In the genomic region with DNA sequence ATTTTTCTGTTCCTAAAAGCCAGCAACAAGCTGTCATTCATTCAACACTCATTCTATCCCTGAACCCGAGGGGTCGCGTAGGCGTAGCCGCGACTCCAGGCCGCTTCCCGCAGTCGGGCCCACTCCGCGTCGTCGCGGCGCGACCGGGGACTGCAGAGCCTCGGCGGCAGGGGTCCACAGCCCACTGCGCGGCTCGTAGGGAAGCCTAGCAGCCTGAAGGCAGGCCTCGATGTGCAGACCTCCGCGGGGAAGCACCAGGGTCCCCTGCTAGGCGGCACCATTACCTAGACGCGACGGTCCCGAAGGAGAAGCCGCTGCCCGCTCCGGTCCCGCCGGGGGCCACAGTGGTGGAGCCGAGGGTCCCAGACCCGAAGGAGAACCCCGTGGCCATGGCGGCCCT, we compare ENCODE assay signal across 9 mouse cellular contexts. TPM values are rescaled to one million over a fixed set of nuclear protein-coding genes. Genes with fewer than 3 reads are reported as not detected.
DNase-seq lines count a peak whose midpoint lies in the region; ATAC-seq and TF ChIP-seq lines count a peak whose summit lies in the region.
"Had no signal": no experiment of that assay in that cellular context is flagged by ENCODE, and none has a peak within 500 bp of the region (broad histone marks: within the 10 kb centered on the region; RNA-seq: fewer than 3 reads in every experiment).

No protein-coding gene starts in this region.

- peak overlapping the region; percentile 89 for H3K4me2 ChIP-seq in kidney, postnatal 0 days (ENCODE audit: low read length)
- H3K4me2 ChIP-seq in forebrain, embryonic 12.5 days = peak overlapping the region; percentile 74
- H3K4me2 ChIP-seq in liver, embryonic 13.5 days = peak overlapping the region; percentile 69

- peak overlapping the region; percentile 98 for H3K4me3 ChIP-seq in kidney, postnatal 0 days (replicated peaks; ENCODE audit: low read depth, low read length)
- H3K4me3 ChIP-seq in forebrain, embryonic 12.5 days (replicated peaks) = peak overlapping the region; percentile 87
- H3K4me3 ChIP-seq in liver, embryonic 13.5 days (replicated peaks) = peak overlapping the region; percentile 98

- peak overlapping the region; percentile 96 for H3K9ac ChIP-seq in kidney, postnatal 0 days (ENCODE audit: low read depth, low read length)
- H3K9ac ChIP-seq in forebrain, embryonic 12.5 days = peak overlapping the region; percentile 93
- H3K9ac ChIP-seq in liver, embryonic 13.5 days = peak overlapping the region; percentile 98

- no peak for TF ChIP-seq CTCF in kidney, postnatal 0 days (IDR thresholded peaks at IDR 0.05; ENCODE audit: low read depth)

- peak; percentile 50 for DNase-seq in kidney, postnatal 0 days (ENCODE audit: low spot score)
- DNase-seq in kidney, adult 9 months = no peak
- DNase-seq in NIH3T3 (ENCODE audit: low read depth) = peak; percentile 45
- no peak for DNase-seq in liver, embryonic 13.5 days
- no peak for DNase-seq in urinary bladder, postnatal 10 days (ENCODE audit: low spot score)
- DNase-seq in layer of hippocampus, postnatal 25 days (ENCODE audit: extremely low spot score in 1 of 2, low spot score in 1 of 2) = no peak
- no peak for DNase-seq in right cerebral cortex, adult 18-20 months

- under 1% methylated on average over 39 of the region's 39 CpGs for WGBS in kidney, postnatal 0 days
- WGBS in forebrain, embryonic 12.5 days = under 1% methylated on average over 39 of the region's 39 CpGs
- under 1% methylated on average over 38 of the region's 39 CpGs for WGBS in liver, embryonic 13.5 days (ENCODE audit: insufficient replicate concordance)

- peak overlapping the region; percentile 95 for H3K27ac ChIP-seq in kidney, postnatal 0 days
- peak overlapping the region; percentile 93 for H3K27ac ChIP-seq in forebrain, embryonic 12.5 days
- peak overlapping the region; percentile 87 for H3K27ac ChIP-seq in liver, embryonic 13.5 days

- no peaks in the 10 kb centered on the region for H3K9me3 ChIP-seq in kidney, postnatal 0 days (replicated peaks; ENCODE audit: low read length)
- no peaks in the 10 kb centered on the region for H3K9me3 ChIP-seq in forebrain, embryonic 12.5 days
- H3K9me3 ChIP-seq in liver, embryonic 13.5 days (replicated peaks) = no peaks in the 10 kb centered on the region

- H3K27me3 ChIP-seq in kidney, postnatal 0 days (ENCODE audit: insufficient read depth, low read length) = no peaks in the 10 kb centered on the region
- H3K27me3 ChIP-seq in forebrain, embryonic 12.5 days = no peaks in the 10 kb centered on the region
- no peaks in the 10 kb centered on the region for H3K27me3 ChIP-seq in liver, embryonic 13.5 days

- 0 out of 2 replicates have a peak, but pooled peaks cover 2% of the 10 kb centered on the region for H3K36me3 ChIP-seq in kidney, postnatal 0 days (ENCODE audit: insufficient read depth, low read length)
- H3K36me3 ChIP-seq in forebrain, embryonic 12.5 days (replicated peaks) = no peaks in the 10 kb centered on the region
- peaks cover 6% of the 10 kb centered on the region for H3K36me3 ChIP-seq in liver, embryonic 13.5 days

- peak; percentile 57 for ATAC-seq in kidney, postnatal 0 days (replicated peaks; ENCODE audit: low FRiP score, low read depth)
- ATAC-seq in forebrain, embryonic 12.5 days (ENCODE audit: low FRiP score) = peak; percentile 71
- ATAC-seq in liver, embryonic 13.5 days (ENCODE audit: low read depth) = peak; percentile 46

- H3K4me1 ChIP-seq in kidney, postnatal 0 days (replicated peaks; ENCODE audit: insufficient read depth, low read length) = no peaks in the 10 kb centered on the region; the same call in 1 of the 2 replicates
- H3K4me1 ChIP-seq in forebrain, embryonic 12.5 days = peaks cover 24% of the 10 kb centered on the region
- peaks cover 32% of the 10 kb centered on the region for H3K4me1 ChIP-seq in liver, embryonic 13.5 days (replicated peaks)

RNA-seq across cellular contexts. Expression of a gene that starts 0.4 kb away (rescaled TPM):
- not detected in 2 replicates for polyA plus RNA-seq in kidney, postnatal 0 days (2015; fragmentation: Nextera tagmentation; extraction: Ambion mirVana)
- polyA plus RNA-seq in forebrain, embryonic 12.5 days (2016; fragmentation: Nextera tagmentation; extraction: Ambion mirVana) = 0.06 TPM in 1 of 2 replicates, not detected in the other
- not detected in 2 replicates for polyA plus RNA-seq in liver, embryonic 13.5 days (2015; fragmentation: Nextera tagmentation; extraction: Ambion mirVana)
- under 1 TPM in 1 of 2 experiments, not detected in 1; 0.12 TPM for total RNA-seq in layer of hippocampus, postnatal 25 days (2021)
- total RNA-seq: hematopoietic stem cell, adult 5-6 weeks had no signal

RNA-seq across cellular contexts. Expression of a gene that starts 0.4 kb away (rescaled TPM):
- 32.6 and 33.4 TPM in 2 replicates for polyA plus RNA-seq in kidney, postnatal 0 days (2015; fragmentation: Nextera tagmentation; extraction: Ambion mirVana)
- 72.1 and 77.1 TPM in 2 replicates for polyA plus RNA-seq in forebrain, embryonic 12.5 days (2016; fragmentation: Nextera tagmentation; extraction: Ambion mirVana)
- polyA plus RNA-seq in liver, embryonic 13.5 days (2015; fragmentation: Nextera tagmentation; extraction: Ambion mirVana) = 33.3 and 43.3 TPM in 2 replicates
- 10 to 100 TPM; 66.7 to 71.0 TPM for total RNA-seq in layer of hippocampus, postnatal 25 days (2021)

RNA-seq across cellular contexts. Expression of a gene that starts 14.1 kb away (rescaled TPM):
- polyA plus RNA-seq in kidney, postnatal 0 days (2015; fragmentation: Nextera tagmentation; extraction: Ambion mirVana) = 31.3 and 32.2 TPM in 2 replicates
- polyA plus RNA-seq in forebrain, embryonic 12.5 days (2016; fragmentation: Nextera tagmentation; extraction: Ambion mirVana) = 54.1 and 60.7 TPM in 2 replicates
- 13.4 and 16.8 TPM in 2 replicates for polyA plus RNA-seq in liver, embryonic 13.5 days (2015; fragmentation: Nextera tagmentation; extraction: Ambion mirVana)
- 100 to 1,000 TPM; 100 to 104 TPM for total RNA-seq in layer of hippocampus, postnatal 25 days (2021)

RNA-seq across cellular contexts. Expression of a gene that starts 53.9 kb away (rescaled TPM):
- 0.59 and 0.84 TPM in 2 replicates for polyA plus RNA-seq in kidney, postnatal 0 days (2015; fragmentation: Nextera tagmentation; extraction: Ambion mirVana)
- polyA plus RNA-seq in forebrain, embryonic 12.5 days (2016; fragmentation: Nextera tagmentation; extraction: Ambion mirVana) = 13.3 and 14.1 TPM in 2 replicates
- 1.8 and 2.4 TPM in 2 replicates for polyA plus RNA-seq in liver, embryonic 13.5 days (2015; fragmentation: Nextera tagmentation; extraction: Ambion mirVana)
- 10 to 100 TPM; 40.5 to 45.1 TPM for total RNA-seq in layer of hippocampus, postnatal 25 days (2021)

Comparison
In these comparisons a context has a peak if more than half of its experiments do, and no peak if none do; other contexts are left out.
1. DNase-seq: peak in kidney, postnatal 0 days (single experiment) and NIH3T3 (single experiment); none in kidney, adult 9 months (single experiment), liver, embryonic 13.5 days (single experiment), urinary bladder, postnatal 10 days (single experiment), layer of hippocampus, postnatal 25 days (0 of 2) and right cerebral cortex, adult 18-20 months (single experiment).
2. Peak in every context shown above with its lines, with median percentiles within 50 percentile points of each other: ATAC-seq, H3K27ac ChIP-seq, H3K4me2 ChIP-seq, H3K4me3 ChIP-seq and H3K9ac ChIP-seq.